Mouse (Mus musculus): ENCODE data around the gene Mark4. TPM values are rescaled to one million over a fixed set of nuclear protein-coding genes. Genes with fewer than 3 reads are reported as not detected.

Mark4 gene
- polyA plus RNA-seq, 1 experiment, result 7.1 TPM

- WGBS, result 96% methylated on average over 16 of the region's 16 CpGs
- DNase-seq (ENCODE audit: low read depth, low spot score), result no peak
These were observed 10.9 kb downstream of the Mark4 start for GRCm38 (mm10) chr7:19447689-19448088.

GRCm38 (mm10) chr7:19444801-19445200 is 13.8 kb downstream of the Mark4 start:
- WGBS, result 82% methylated on average over 12 of the region's 12 CpGs
- no peak for DNase-seq (ENCODE audit: low read depth, low spot score)

- 42% methylated on average over 3 of the region's 3 CpGs for whole genome bisulfite sequencing
- DNase-seq (ENCODE audit: low read depth, low spot score), result peak; percentile 50
These were observed 15.3 kb downstream of the Mark4 start for GRCm38 (mm10) chr7:19443344-19443743.

GRCm38 (mm10) chr7:19441448-19442091 is 17.1 kb downstream of the Mark4 start:
- 81% methylated on average over 9 of the region's 9 CpGs for WGBS

GRCm38 (mm10) chr7:19437048-19437447 is 21.6 kb downstream of the Mark4 start:
- no peak for DNase-seq (ENCODE audit: low read depth, low spot score)
- WGBS, result 90% methylated on average over 9 of the region's 9 CpGs

More at GRCm38 (mm10) chr7:19441448-19442091, 17.1 kb downstream of the Mark4 start:
- DNase-seq (ENCODE audit: low read depth, low spot score), result no peak

GRCm38 (mm10) chr7:19436276-19436675 is 22.3 kb downstream of the Mark4 start:
- WGBS, result 93% methylated on average over 2 of the region's 2 CpGs
- no peak for DNase-seq (ENCODE audit: low read depth, low spot score)

GRCm38 (mm10) chr7:19432475-19432874 is 26.1 kb downstream of the Mark4 start:
- 92% methylated on average over 2 of the region's 2 CpGs for WGBS
- DNase-seq (ENCODE audit: low read depth, low spot score), result no peak

GRCm38 (mm10) chr7:19430402-19430801 is 28.2 kb downstream of the Mark4 start:
- 80% methylated on average over 6 of the region's 6 CpGs for WGBS
- DNase-seq (ENCODE audit: low read depth, low spot score), result no peak

GRCm38 (mm10) chr7:19429726-19430125 is 28.9 kb downstream of the Mark4 start:
- DNase-seq (ENCODE audit: low read depth, low spot score), result no peak
- WGBS, result 75% methylated on average over 8 of the region's 8 CpGs

- 75% methylated on average over 15 of the region's 15 CpGs for WGBS
- DNase-seq (ENCODE audit: low read depth, low spot score), result no peak
These were observed 30.5 kb downstream of the Mark4 start for GRCm38 (mm10) chr7:19427999-19428650.

- WGBS, result 94% methylated on average over 6 of the region's 6 CpGs
- DNase-seq (ENCODE audit: low read depth, low spot score), result no peak
These were observed 31.7 kb downstream of the Mark4 start for GRCm38 (mm10) chr7:19426888-19427287.

GRCm38 (mm10) chr7:19426349-19426748 is 32.3 kb downstream of the Mark4 start:
- WGBS, result 91% methylated on average over 6 of the region's 6 CpGs
- DNase-seq (ENCODE audit: low read depth, low spot score), result no peak

- 46% methylated on average over 4 of the region's 4 CpGs for WGBS
- DNase-seq (ENCODE audit: low read depth, low spot score), result no peak
These were observed 34.6 kb downstream of the Mark4 start for GRCm38 (mm10) chr7:19424051-19424450.

GRCm38 (mm10) chr7:19423083-19423482 is 35.5 kb downstream of the Mark4 start:
- WGBS, result 87% methylated on average over 3 of the region's 3 CpGs
- DNase-seq (ENCODE audit: low read depth, low spot score), result no peak

GRCm38 (mm10) chr7:19420821-19421636 is 37.6 kb downstream of the Mark4 start:
- peak; percentile 76 for DNase-seq (ENCODE audit: low read depth, low spot score)
- WGBS, result 12% methylated on average over 39 of the region's 43 CpGs

- WGBS, result 5% methylated on average over 28 of the region's 28 CpGs
- DNase-seq (ENCODE audit: low read depth, low spot score), result no peak
These were observed 38.5 kb downstream of the Mark4 start for GRCm38 (mm10) chr7:19420121-19420520.

GRCm38 (mm10) chr7:19416590-19416989 is 42.0 kb downstream of the Mark4 start:
- WGBS, result 67% methylated on average over 15 of the region's 15 CpGs
- no peak for DNase-seq (ENCODE audit: low read depth, low spot score)

- DNase-seq (ENCODE audit: low read depth, low spot score), result no peak
- 44% methylated on average over 3 of the region's 3 CpGs for WGBS
These were observed 45.1 kb downstream of the Mark4 start for GRCm38 (mm10) chr7:19413525-19413924.

- WGBS, result 75% methylated on average over 5 of the region's 5 CpGs
- DNase-seq (ENCODE audit: low read depth, low spot score), result no peak
These were observed 46.8 kb downstream of the Mark4 start for GRCm38 (mm10) chr7:19411783-19412182.

GRCm38 (mm10) chr7:19410766-19411344 is 47.8 kb downstream of the Mark4 start:
- WGBS, result 47% methylated on average over 11 of the region's 11 CpGs
- no peak for DNase-seq (ENCODE audit: low read depth, low spot score)
